Mouse (Mus musculus) left cerebral cortex, postnatal 14 days (tissue): ENCODE measurements around the gene 5730409E04Rik. TPM values are rescaled to one million over a fixed set of nuclear protein-coding genes. Genes with fewer than 3 reads are reported as not detected.

Experiments
- DNase-seq, 2 experiments: peaks; one replicate each; pipeline ENCODE4 v3.0.0; 2021 to 2022; ENCODE audit warnings: low spot score in 2 of 2, mixed read lengths in 1 of 2
- intact Hi-C: fragments of 180-260 bp; cut with DNase I; formaldehyde crosslinking; loops from one replicate; pipeline ENCODE4 v1.15.1; 2025
- long read RNA-seq, 2 experiments: library from polyadenylated mRNA; stranded (forward); transcript quantifications; one replicate each; pipeline ENCODE4 v2.0.0; 2021
- total RNA-seq, 2 experiments: library from RNA; stranded (reverse); gene quantifications; 2 replicates each; pipeline ENCODE4 v1.2.3; 2021

Gene 5730409E04Rik
- 10 to 100 TPM; 86.1 to 89.8 TPM for total RNA-seq
- long read RNA-seq, experiment 1, partial matches to known transcripts: 0 of 5 reads
- long read RNA-seq, experiment 1, other reads (novel, unspliced or antisense): 4 of 5 reads
- long read RNA-seq, experiment 2, partial matches to known transcripts: 0 of 4 reads
- long read RNA-seq, experiment 2, other reads (novel, unspliced or antisense): 3 of 4 reads

- DNase-seq: peak; percentile 67 to 81
- intact Hi-C loops: no loop called here
These were observed at the start of gene 5730409E04Rik for GRCm38 (mm10) chr4:126609606-126610181. Gene 5730409E04Rik (plus strand): TSS chr4:126609818.

GRCm38 (mm10) chr4:126563798-126564197, 45.8 kb upstream of the 5730409E04Rik start:
- intact Hi-C loops: no loop called here
- no peak for DNase-seq

- DNase-seq: no peak
- intact Hi-C loops: no loop called here
These were observed 42.4 kb upstream of the 5730409E04Rik start for GRCm38 (mm10) chr4:126567243-126567642.

GRCm38 (mm10) chr4:126569783-126570182, 39.8 kb upstream of the 5730409E04Rik start:
- DNase-seq: no peak
- intact Hi-C loops: no loop called here

GRCm38 (mm10) chr4:126576281-126576680, 33.3 kb upstream of the 5730409E04Rik start:
- intact Hi-C loops: no loop called here
- peak in 1 of 2 experiments; percentile 57 for DNase-seq

GRCm38 (mm10) chr4:126577920-126578319, 31.7 kb upstream of the 5730409E04Rik start:
- intact Hi-C loops: no loop called here
- no peak for DNase-seq

GRCm38 (mm10) chr4:126579077-126579476, 30.5 kb upstream of the 5730409E04Rik start:
- intact Hi-C loops: no loop called here
- DNase-seq: no peak

- intact Hi-C loops: no loop called here
- no peak for DNase-seq
These were observed 23.9 kb upstream of the 5730409E04Rik start for GRCm38 (mm10) chr4:126585739-126586138.

GRCm38 (mm10) chr4:126592039-126592438, 17.6 kb upstream of the 5730409E04Rik start:
- intact Hi-C loops: no loop called here
- no peak for DNase-seq

GRCm38 (mm10) chr4:126599971-126600754, 9.5 kb upstream of the 5730409E04Rik start:
- peak; percentile 48 to 72 for DNase-seq
- intact Hi-C loops: loop anchor here (1.0 to 5.0 kb wide), 2 partner anchors 141 to 237 kb away; no protein-coding TSS in a partner anchor

- peak; percentile 27 to 30 for DNase-seq
- intact Hi-C loops: loop anchor here (5.0 kb wide), 1 partner anchor 235 kb away; no protein-coding TSS in a partner anchor
These were observed 7.8 kb upstream of the 5730409E04Rik start for GRCm38 (mm10) chr4:126601597-126602444.

GRCm38 (mm10) chr4:126602445-126602762, 7.2 kb upstream of the 5730409E04Rik start:
- intact Hi-C loops: loop anchor here (5.0 kb wide), 1 partner anchor 235 kb away; no protein-coding TSS in a partner anchor

GRCm38 (mm10) chr4:126604141-126604540, 5.5 kb upstream of the 5730409E04Rik start:
- DNase-seq: no peak
- intact Hi-C loops: loop anchor here (5.0 kb wide), 1 partner anchor 233 kb away; no protein-coding TSS in a partner anchor

More at GRCm38 (mm10) chr4:126602445-126602762, 7.2 kb upstream of the 5730409E04Rik start:
- DNase-seq: no peak

- DNase-seq: no peak
- intact Hi-C loops: no loop called here
These were observed 3.9 kb upstream of the 5730409E04Rik start for GRCm38 (mm10) chr4:126605751-126606150.

GRCm38 (mm10) chr4:126611991-126612390, 2.4 kb downstream of the 5730409E04Rik start:
- intact Hi-C loops: no loop called here
- peak in 1 of 2 experiments; percentile 13 for DNase-seq

- DNase-seq: no peak
- intact Hi-C loops: no loop called here
These were observed 6.7 kb downstream of the 5730409E04Rik start for GRCm38 (mm10) chr4:126616312-126616711.

- DNase-seq: no peak
- intact Hi-C loops: no loop called here
These were observed 10.2 kb downstream of the 5730409E04Rik start for GRCm38 (mm10) chr4:126619691-126620330.

- intact Hi-C loops: no loop called here
- no peak for DNase-seq
These were observed 10.8 kb downstream of the 5730409E04Rik start for GRCm38 (mm10) chr4:126620349-126620874.
